32 mouse cellular contexts compared by ENCODE assay signal in the genomic region with DNA sequence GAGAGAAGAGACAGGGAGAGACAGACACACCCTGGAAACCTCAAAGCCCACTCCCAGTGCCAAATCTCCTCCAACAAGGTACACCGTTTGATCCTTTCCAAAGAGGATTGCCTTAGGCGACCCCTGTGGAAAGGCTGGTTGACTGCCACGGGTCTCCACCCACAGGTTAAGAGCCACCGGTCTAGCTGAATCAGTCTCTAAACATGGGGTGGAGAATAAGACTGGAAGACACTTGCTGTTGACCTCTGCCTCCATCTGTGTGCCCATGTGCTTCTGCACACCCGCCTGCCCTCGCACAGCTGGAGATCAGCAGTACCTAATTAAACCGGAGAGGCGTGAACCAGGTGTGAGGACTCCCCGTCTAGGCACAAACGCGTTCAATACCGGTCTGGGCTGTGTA. TPM values are rescaled to one million over a fixed set of nuclear protein-coding genes. Genes with fewer than 3 reads are reported as not detected.
A peak's percentile ranks its signal among the peaks of the same experiment; 100 is the strongest.
DNase-seq lines count a peak whose midpoint lies in the region; ATAC-seq and TF ChIP-seq lines count a peak whose summit lies in the region.
"Had no signal": no experiment of that assay in that cellular context is flagged by ENCODE, and none has a peak within 500 bp of the region (broad histone marks: within the 10 kb centered on the region; RNA-seq: fewer than 3 reads in every experiment).

No protein-coding gene starts in this region.

- H3K4me3 ChIP-seq in liver, embryonic 13.5 days (replicated peaks), result no peak overlapping the region
- no peak overlapping the region for H3K4me3 ChIP-seq in ES-E14 (ENCODE audit: insufficient read depth in 1 of 2, low read depth in 1 of 2, low read length in 2 of 2, poor library complexity in 1 of 2, severe bottlenecking in 1 of 2)
- H3K4me3 ChIP-seq in forebrain, embryonic 16.5 days (replicated peaks; ENCODE audit: low read length), result no peak overlapping the region
- H3K4me3 ChIP-seq: embryonic facial prominence, embryonic 12.5 days; embryonic facial prominence, embryonic 15.5 days; forebrain, embryonic 12.5 days; forebrain, embryonic 15.5 days; heart, adult 2 months; heart, embryonic 10.5 days; heart, embryonic 13.5 days; intestine, embryonic 15.5 days had no signal

- no peak for ATAC-seq in liver, embryonic 13.5 days (ENCODE audit: low read depth)
- ATAC-seq in erythroid progenitor cell, adult 5-6 weeks (replicated peaks; ENCODE audit: low FRiP score, poor library complexity, severe bottlenecking), result no peak
- no peak for ATAC-seq in forebrain, embryonic 16.5 days
- ATAC-seq: activated CD4-positive, CD25-positive, alpha-beta regulatory T cell, adult 4 months; forebrain, embryonic 15.5 days; intestine, embryonic 15.5 days had no signal

- DNase-seq in liver, embryonic 13.5 days, result no peak
- DNase-seq in liver (no peak), ES-E14 (ENCODE audit: low read depth, low spot score) (peak; percentile 45), ZHBTc4 (ENCODE audit: low read depth, low spot score) (peak; percentile 66)
- no peak for DNase-seq in kidney, adult 8-10 months
- DNase-seq: adrenal gland, postnatal 10 days; adrenal gland, postnatal 36 days; B cell, adult 2 months; cerebellum, adult 18-20 months; cerebellum, adult 9-10 months; cerebellum, postnatal 14 days; gastrocnemius, postnatal 10 days; gastrocnemius, postnatal 36 days; heart, adult 2 months; heart, postnatal 14 days; heart, postnatal 4 days had no signal

- no peaks in the 10 kb centered on the region for H3K27me3 ChIP-seq in liver, embryonic 13.5 days
- no peaks in the 10 kb centered on the region for H3K27me3 ChIP-seq in forebrain, embryonic 16.5 days (replicated peaks; ENCODE audit: control insufficient read depth, insufficient read depth, low read length)
- H3K27me3 ChIP-seq: CH12.LX; embryonic facial prominence, embryonic 12.5 days; embryonic facial prominence, embryonic 15.5 days; forebrain, embryonic 12.5 days; forebrain, embryonic 15.5 days; heart, embryonic 13.5 days; intestine, embryonic 15.5 days had no signal

- in situ Hi-C loops in ES-E14 (cut with MboI; ENCODE audit: low sequenced_read_pairs in 2 of 2, unreplicated experiment in 2 of 2), result no loop called here

- H3K27ac ChIP-seq in liver, embryonic 13.5 days, result peak overlapping the region; percentile 14; the same call in 1 of the 2 replicates
- H3K27ac ChIP-seq in ES-E14 (ENCODE audit: insufficient read depth, low read depth, low read length, poor library complexity, severe bottlenecking), result no peak overlapping the region
- no peak overlapping the region for H3K27ac ChIP-seq in forebrain, embryonic 16.5 days (ENCODE audit: low read length)
- H3K27ac ChIP-seq: embryonic facial prominence, embryonic 12.5 days; embryonic facial prominence, embryonic 15.5 days; forebrain, embryonic 12.5 days; forebrain, embryonic 15.5 days; heart, adult 2 months; heart, embryonic 10.5 days; heart, embryonic 13.5 days; hindbrain, embryonic 14.5 days; intestine, embryonic 15.5 days had no signal

- 74% methylated on average over 12 of the region's 12 CpGs for WGBS in liver, embryonic 13.5 days (ENCODE audit: insufficient replicate concordance)
- WGBS in forebrain, embryonic 16.5 days, result 78% methylated on average over 12 of the region's 12 CpGs

- no peaks in the 10 kb centered on the region for H3K9me3 ChIP-seq in liver, embryonic 13.5 days (replicated peaks)
- no peaks in the 10 kb centered on the region for H3K9me3 ChIP-seq in ES-E14 (ENCODE audit: control insufficient read depth, insufficient read depth, low read depth, low read length)
- no peaks in the 10 kb centered on the region for H3K9me3 ChIP-seq in forebrain, embryonic 16.5 days (ENCODE audit: control insufficient read depth, low read length)
- H3K9me3 ChIP-seq: embryonic facial prominence, embryonic 12.5 days; embryonic facial prominence, embryonic 15.5 days; forebrain, embryonic 12.5 days; forebrain, embryonic 15.5 days; heart, embryonic 10.5 days; heart, embryonic 13.5 days; intestine, embryonic 15.5 days had no signal

- H3K4me1 ChIP-seq in liver, embryonic 13.5 days (replicated peaks), result peaks cover 7% of the 10 kb centered on the region; the same call in 1 of the 2 replicates
- H3K4me1 ChIP-seq in ES-E14 (ENCODE audit: control insufficient read depth in 2 of 2, insufficient read depth in 2 of 2, low read length in 2 of 2, poor library complexity in 1 of 2), result peaks cover 0 to 4% of the 10 kb centered on the region in 2 experiments; a peak in 2 of 4 replicates
- no peaks in the 10 kb centered on the region for H3K4me1 ChIP-seq in forebrain, embryonic 16.5 days (replicated peaks; ENCODE audit: control insufficient read depth, insufficient read depth, low read length)
- H3K4me1 ChIP-seq: embryonic facial prominence, embryonic 12.5 days; embryonic facial prominence, embryonic 15.5 days; forebrain, embryonic 12.5 days; forebrain, embryonic 15.5 days; heart, embryonic 10.5 days; heart, embryonic 13.5 days; intestine, embryonic 15.5 days had no signal

- H3K9ac ChIP-seq in liver, embryonic 13.5 days, result no peak overlapping the region
- no peak overlapping the region for H3K9ac ChIP-seq in ES-E14 (ENCODE audit: insufficient read depth, low read depth, low read length, poor library complexity, severe bottlenecking)
- H3K9ac ChIP-seq in forebrain, embryonic 16.5 days (replicated peaks; ENCODE audit: low read depth, low read length), result no peak overlapping the region
- H3K9ac ChIP-seq: embryonic facial prominence, embryonic 12.5 days; embryonic facial prominence, embryonic 15.5 days; forebrain, embryonic 12.5 days; forebrain, embryonic 15.5 days; heart, embryonic 13.5 days; hindbrain, embryonic 14.5 days; intestine, embryonic 15.5 days had no signal

- H3K36me3 ChIP-seq in liver, embryonic 13.5 days, result peaks cover 29% of the 10 kb centered on the region
- H3K36me3 ChIP-seq in ES-E14 (ENCODE audit: control insufficient read depth, insufficient read depth, low read length, poor library complexity, severe bottlenecking), result peaks cover 5% of the 10 kb centered on the region
- H3K36me3 ChIP-seq in forebrain, embryonic 16.5 days (ENCODE audit: control insufficient read depth, insufficient read depth), result no peaks in the 10 kb centered on the region
- H3K36me3 ChIP-seq: embryonic facial prominence, embryonic 12.5 days; forebrain, embryonic 12.5 days; forebrain, embryonic 15.5 days; intestine, embryonic 15.5 days had no signal

- H3K4me2 ChIP-seq in liver, embryonic 13.5 days, result no peak overlapping the region
- no peak overlapping the region for H3K4me2 ChIP-seq in forebrain, embryonic 16.5 days (ENCODE audit: low read length)
- H3K4me2 ChIP-seq: embryonic facial prominence, embryonic 12.5 days; embryonic facial prominence, embryonic 15.5 days; forebrain, embryonic 12.5 days; forebrain, embryonic 15.5 days; heart, embryonic 13.5 days; hindbrain, embryonic 14.5 days; intestine, embryonic 15.5 days had no signal

TF ChIP-seq in ES-E14, 5 proteins besides CTCF, POLR2A, EP300 and RAD21:
- TF ChIP-seq ZC3H11A (IDR thresholded peaks at IDR 0.05; ENCODE audit: borderline replicate concordance, low read depth, low read length), result no peak
- no peak for TF ChIP-seq CHD2 (IDR thresholded peaks at IDR 0.05; ENCODE audit: low read depth, low read length)
- TF ChIP-seq HCFC1 (IDR thresholded peaks at IDR 0.05; ENCODE audit: borderline replicate concordance, insufficient read depth, low read length), result no peak
- TF ChIP-seq ZNF384 (IDR thresholded peaks at IDR 0.05; ENCODE audit: low read depth, low read length), result no peak
- no peak for TF ChIP-seq MAFK (IDR thresholded peaks at IDR 0.05; ENCODE audit: insufficient read depth, low read depth, low read length)

RNA-seq across cellular contexts. Expression of a gene that starts 10.5 kb away (rescaled TPM):
- 21.3 and 23.9 TPM in 2 replicates for polyA plus RNA-seq in liver, embryonic 13.5 days (2015; fragmentation: Nextera tagmentation; extraction: Ambion mirVana)
- total RNA-seq in ES-E14 (2012; rRNA removed), result 6.6 and 7.4 TPM in 2 replicates
- total RNA-seq in erythroid progenitor cell, adult 5-6 weeks (2015; ENCODE audit: low replicate concordance), result 19.8 and 39.4 TPM in 2 replicates
- 23.0 and 46.1 TPM in 2 replicates for total RNA-seq in erythroid progenitor cell, adult 5-6 weeks (2017; ENCODE audit: low replicate concordance)
- polyA plus RNA-seq in forebrain, embryonic 16.5 days (2015; fragmentation: Nextera tagmentation; extraction: Ambion mirVana), result 24.6 and 26.6 TPM in 2 replicates

RNA-seq across cellular contexts. Expression of a gene that starts 10.6 kb away (rescaled TPM):
- 26.3 and 30.4 TPM in 2 replicates for polyA plus RNA-seq in liver, embryonic 13.5 days (2015; fragmentation: Nextera tagmentation; extraction: Ambion mirVana)
- total RNA-seq in ES-E14 (2012; rRNA removed), result 5.9 and 10.6 TPM in 2 replicates
- 56.2 and 71.3 TPM in 2 replicates for total RNA-seq in erythroid progenitor cell, adult 5-6 weeks (2015; ENCODE audit: low replicate concordance)
- total RNA-seq in erythroid progenitor cell, adult 5-6 weeks (2017; ENCODE audit: low replicate concordance), result 108 and 110 TPM in 2 replicates
- polyA plus RNA-seq in forebrain, embryonic 16.5 days (2015; fragmentation: Nextera tagmentation; extraction: Ambion mirVana), result 8.7 and 9.1 TPM in 2 replicates

RNA-seq across cellular contexts. Expression of a gene that starts 51.3 kb away (rescaled TPM):
- polyA plus RNA-seq in liver, embryonic 13.5 days (2015; fragmentation: Nextera tagmentation; extraction: Ambion mirVana), result not detected in 2 replicates
- 0.74 and 0.80 TPM in 2 replicates for total RNA-seq in ES-E14 (2012; rRNA removed)
- not detected in 2 replicates for total RNA-seq in erythroid progenitor cell, adult 5-6 weeks (2015; ENCODE audit: low replicate concordance)
- total RNA-seq in erythroid progenitor cell, adult 5-6 weeks (2017; ENCODE audit: low replicate concordance), result not detected in 2 replicates
- 6.6 and 8.8 TPM in 2 replicates for polyA plus RNA-seq in forebrain, embryonic 16.5 days (2015; fragmentation: Nextera tagmentation; extraction: Ambion mirVana)
- total RNA-seq: adrenal gland, adult 18-20 months; adrenal gland, postnatal 10 days; adrenal gland, postnatal 36 days; gastrocnemius, adult 18-20 months; gastrocnemius, postnatal 36 days; granulocyte monocyte progenitor cell, adult 5-6 weeks; heart, adult 2 months; heart, postnatal 14 days; heart, postnatal 4 days had no signal
- polyA plus RNA-seq: activated CD4-positive, CD25-positive, alpha-beta regulatory T cell, adult 4 months; heart, adult 2 months; heart, embryonic 10.5 days; heart, embryonic 13.5 days; heart, embryonic 16.5 days; intestine, embryonic 15.5 days had no signal

Comparison
In these comparisons a context has a peak if more than half of its experiments do, and no peak if none do; other contexts are left out.
1. DNase-seq: peak in ES-E14 (single experiment) and ZHBTc4 (single experiment); none in liver, embryonic 13.5 days (single experiment), liver (single experiment) and kidney, adult 8-10 months (0 of 2).